Mouse (Mus musculus) heart, postnatal 0 days (tissue): ENCODE measurements around the gene Zscan2. TPM values are rescaled to one million over a fixed set of nuclear protein-coding genes. Genes with fewer than 3 reads are reported as not detected.

Experiments used
- ATAC-seq: fragments of 200-750 bp; cut with Nextera tagmentation; 2 replicates; pipeline ENCODE4 v1.8.0; 2017; ENCODE audit warnings: low read depth, moderate number of reproducible peaks, moderate library complexity; ENCODE audit not compliant: insufficient read depth
- DNase-seq: peaks from one replicate; pipeline ENCODE4 v3.0.0-alpha.2; 2016; ENCODE audit warnings: low spot score
- H3K27ac ChIP-seq: fragments of 300-500 bp; sonication (generic); 2 replicates; pipeline ENCODE4 v1.5.1; 2014; ENCODE audit warnings: low read depth, mild to moderate bottlenecking
- H3K27me3 ChIP-seq: fragments of 300-500 bp; sonication (generic); 2 replicates; pipeline ENCODE4 v1.6.1; 2014; ENCODE audit warnings: low read length, mixed read lengths; ENCODE audit not compliant: control insufficient read depth, insufficient read depth
- H3K36me3 ChIP-seq: fragments of 300-500 bp; sonication (generic); replicated peaks from 2 replicates; pipeline ENCODE4 v1.6.1; 2014; ENCODE audit warnings: low read length, mixed read lengths; ENCODE audit not compliant: control insufficient read depth, insufficient read depth
- H3K4me1 ChIP-seq: fragments of 300-500 bp; sonication (generic); 2 replicates; pipeline ENCODE4 v1.6.1; 2014; ENCODE audit warnings: antibody characterized with exemption; ENCODE audit not compliant: control insufficient read depth, insufficient read depth
- H3K4me2 ChIP-seq: fragments of 300-500 bp; sonication (generic); 2 replicates; pipeline ENCODE4 v1.6.1; 2014; ENCODE audit warnings: low read depth, mild to moderate bottlenecking, low read length, moderate library complexity
- H3K4me3 ChIP-seq: fragments of 300-500 bp; sonication (generic); 2 replicates; pipeline ENCODE4 v1.5.1; 2014; ENCODE audit warnings: low read depth, low read length
- H3K9ac ChIP-seq: fragments of 300-500 bp; sonication (generic); replicated peaks from 2 replicates; pipeline ENCODE4 v1.6.1; 2014; ENCODE audit warnings: low read depth, low read length, mixed read lengths
- H3K9me3 ChIP-seq: fragments of 300-500 bp; sonication (generic); replicated peaks from 2 replicates; pipeline ENCODE4 v1.6.1; 2016; ENCODE audit warnings: low read length; ENCODE audit not compliant: control insufficient read depth
- CTCF ChIP-seq: IDR thresholded peaks from 2 replicates; pipeline ENCODE4 v1.5.1; 2016; ENCODE audit warnings: antibody characterized with exemption, control low read depth, low read depth
- EP300 ChIP-seq: IDR thresholded peaks from 2 replicates; pipeline ENCODE4 v1.6.1; 2016; ENCODE audit warnings: antibody characterized with exemption, low read depth
- WGBS: fragments of 180-500 bp; shearing (Covaris S2); extraction: QIAGEN DNeasy Blood & Tissue Kit; methylation state at CpG from one replicate; pipeline ENCODE4 v1.1.7; 2014; 5-methylcytosine and 5-hydroxymethylcytosine counted together
- polyA plus RNA-seq: library from polyadenylated mRNA; unstranded; fragments of >200 nt; fragmentation: Nextera tagmentation; extraction: Ambion mirVana; gene quantifications from 2 replicates; pipeline ENCODE4 v1.2.1, GENCODE M21; 2015
- total RNA-seq: library from RNA; depleted of rRNA; stranded (reverse); fragments of >200 nt; gene quantifications from 2 replicates; pipeline ENCODE4 v1.2.3, GENCODE M21; 2014; ENCODE audit warnings: low replicate concordance

Zscan2 gene
- total and polyA plus RNA-seq, 2 experiments from 2014 or later, result 1.3 to 3.7 TPM

DNA sequence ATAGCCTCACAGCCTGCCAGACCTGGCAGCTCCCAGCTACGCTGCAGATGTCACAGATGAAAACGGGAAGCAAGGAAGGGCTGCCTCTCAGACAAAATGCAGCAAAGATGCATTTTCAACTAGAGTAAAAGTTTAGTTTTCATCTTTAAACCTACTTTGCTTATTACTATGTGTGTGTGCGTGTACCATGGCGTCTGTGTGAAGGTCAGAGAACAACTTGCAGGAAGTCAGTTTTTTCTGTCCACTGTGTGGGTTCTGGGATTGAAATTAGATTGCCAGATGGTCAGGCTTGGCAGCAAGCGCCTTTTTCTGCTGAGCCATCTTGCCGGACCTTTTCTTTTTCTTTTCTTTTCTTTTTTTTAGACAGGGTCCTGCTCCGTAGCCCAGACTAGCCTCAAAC lies 33.5 kb downstream of the Zscan2 start:
- WGBS, result 66% methylated on average over 7 of the region's 7 CpGs
- no peaks in the 10 kb centered on the region; the same call in 1 of the 2 replicates for H3K4me1 ChIP-seq
- TF ChIP-seq CTCF, result no peak
- no peak overlapping the region for H3K4me2 ChIP-seq
- H3K36me3 ChIP-seq, result peaks cover 60% of the 10 kb centered on the region
- no peak overlapping the region for H3K4me3 ChIP-seq
- ATAC-seq (no peak), DNase-seq (no peak)
- peak overlapping the region; percentile 79 for H3K27ac ChIP-seq
- no peak overlapping the region for H3K9ac ChIP-seq
- no peaks in the 10 kb centered on the region for H3K27me3 ChIP-seq
- no peaks in the 10 kb centered on the region for H3K9me3 ChIP-seq

DNA sequence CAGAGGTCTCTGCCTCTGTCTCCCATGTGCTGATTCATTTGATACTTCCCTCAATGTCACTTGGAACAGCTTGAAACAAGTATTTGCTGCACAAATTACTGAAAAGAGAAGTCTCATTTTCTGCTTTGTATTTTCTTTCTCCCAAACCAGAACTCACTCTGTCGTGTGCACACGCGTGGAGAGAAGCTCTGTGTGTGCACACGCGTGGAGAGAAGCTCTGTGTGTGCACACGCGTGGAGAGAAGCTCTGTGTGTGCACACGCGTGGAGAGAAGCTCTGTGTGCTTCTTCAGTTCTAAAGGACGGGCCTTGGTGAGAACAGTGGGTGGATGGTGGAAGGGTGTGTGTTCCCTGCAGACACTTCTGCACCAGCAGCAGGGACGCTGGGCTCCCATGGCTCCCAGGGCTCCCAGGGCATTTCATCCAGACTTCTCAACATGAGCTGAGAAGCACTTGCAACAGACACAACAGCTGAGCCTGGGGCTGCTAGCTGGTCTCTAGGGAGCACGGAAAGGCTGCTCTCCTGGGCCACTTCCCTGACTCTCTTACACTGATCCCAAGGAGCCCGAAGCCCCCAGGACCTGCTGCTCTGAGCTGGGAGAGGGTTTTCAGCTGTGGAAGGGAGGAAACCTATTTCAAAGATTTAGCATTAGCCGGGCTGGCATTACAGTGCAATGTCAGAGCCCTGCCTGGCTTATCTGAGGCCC lies 34.2 kb downstream of the Zscan2 start:
- 0 out of 2 replicates have a peak, but pooled peaks cover under 1% of the 10 kb centered on the region for H3K4me1 ChIP-seq
- H3K9ac ChIP-seq, result no peak overlapping the region
- peaks cover 60% of the 10 kb centered on the region for H3K36me3 ChIP-seq
- H3K27ac ChIP-seq, result peak overlapping the region; percentile 79; the same call in 1 of the 2 replicates
- no peak for TF ChIP-seq CTCF
- no peak for TF ChIP-seq EP300
- no peaks in the 10 kb centered on the region for H3K27me3 ChIP-seq
- no peak overlapping the region for H3K4me2 ChIP-seq
- no peak for ATAC-seq
- H3K4me3 ChIP-seq, result no peak overlapping the region
- 90% methylated on average over 14 of the region's 14 CpGs for WGBS
- DNase-seq, result no peak
- no peaks in the 10 kb centered on the region for H3K9me3 ChIP-seq

DNA sequence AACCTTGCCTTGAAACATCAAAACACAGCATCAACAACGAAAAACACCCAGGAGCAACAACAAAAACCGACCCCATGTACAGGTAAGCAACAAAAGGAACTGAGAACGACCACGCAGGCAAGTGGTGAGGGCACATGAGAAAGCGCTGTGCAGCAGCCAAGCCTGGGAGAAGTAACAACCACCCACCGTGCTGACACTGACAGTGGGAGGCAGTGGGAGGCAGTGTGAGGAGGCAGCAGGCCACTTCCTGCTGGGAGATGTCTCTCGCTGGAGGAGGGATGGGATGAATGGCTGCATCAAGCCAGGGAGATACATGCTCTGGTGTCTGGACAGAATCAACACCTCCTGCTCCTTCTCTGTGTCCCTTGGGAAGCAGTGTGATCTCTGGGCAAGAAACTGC lies 36.4 kb downstream of the Zscan2 start:
- Histone ChIP-seq H3K4me2 (no peak overlapping the region), H3K36me3 (peaks cover 44% of the 10 kb centered on the region), H3K27me3 (no peaks in the 10 kb centered on the region), H3K4me1 (peaks cover 13% of the 10 kb centered on the region), H3K4me3 (no peak overlapping the region), H3K9me3 (no peaks in the 10 kb centered on the region), H3K9ac (no peak overlapping the region), H3K27ac (no peak overlapping the region)
- TF ChIP-seq CTCF (no peak), EP300 (no peak)
- no peak for DNase-seq
- ATAC-seq, result no peak
- WGBS, result 75% methylated on average over 7 of the region's 7 CpGs

DNA sequence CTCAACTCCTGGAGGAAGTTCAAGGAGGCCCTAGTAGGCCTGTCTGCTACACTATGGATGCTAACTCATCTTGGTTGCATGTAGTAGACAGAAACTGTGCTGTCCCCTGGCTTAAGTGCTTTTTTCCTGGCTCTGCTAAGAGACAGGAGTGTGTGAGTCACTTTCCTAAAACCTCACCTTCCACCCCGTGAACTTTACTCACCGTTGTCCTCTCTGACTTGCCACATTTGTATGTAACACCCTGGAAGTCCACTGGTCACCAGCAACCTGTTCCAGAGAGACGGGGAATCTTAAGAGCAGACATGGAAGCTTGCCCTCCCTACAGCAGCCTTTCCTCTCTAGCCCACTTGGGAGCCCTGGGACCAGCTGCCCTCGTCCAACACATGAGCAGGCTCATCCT lies 37.0 kb downstream of the Zscan2 start:
- H3K4me3 ChIP-seq, result no peak overlapping the region
- no peaks in the 10 kb centered on the region for H3K9me3 ChIP-seq
- peaks cover 13% of the 10 kb centered on the region for H3K4me1 ChIP-seq
- no peak overlapping the region for H3K4me2 ChIP-seq
- H3K27ac ChIP-seq, result no peak overlapping the region
- no peak for TF ChIP-seq EP300
- no peak for DNase-seq
- WGBS, result 81% methylated on average over 4 of the region's 4 CpGs
- H3K27me3 ChIP-seq, result no peaks in the 10 kb centered on the region
- H3K36me3 ChIP-seq, result peaks cover 38% of the 10 kb centered on the region
- H3K9ac ChIP-seq, result no peak overlapping the region
- ATAC-seq, result no peak

DNA sequence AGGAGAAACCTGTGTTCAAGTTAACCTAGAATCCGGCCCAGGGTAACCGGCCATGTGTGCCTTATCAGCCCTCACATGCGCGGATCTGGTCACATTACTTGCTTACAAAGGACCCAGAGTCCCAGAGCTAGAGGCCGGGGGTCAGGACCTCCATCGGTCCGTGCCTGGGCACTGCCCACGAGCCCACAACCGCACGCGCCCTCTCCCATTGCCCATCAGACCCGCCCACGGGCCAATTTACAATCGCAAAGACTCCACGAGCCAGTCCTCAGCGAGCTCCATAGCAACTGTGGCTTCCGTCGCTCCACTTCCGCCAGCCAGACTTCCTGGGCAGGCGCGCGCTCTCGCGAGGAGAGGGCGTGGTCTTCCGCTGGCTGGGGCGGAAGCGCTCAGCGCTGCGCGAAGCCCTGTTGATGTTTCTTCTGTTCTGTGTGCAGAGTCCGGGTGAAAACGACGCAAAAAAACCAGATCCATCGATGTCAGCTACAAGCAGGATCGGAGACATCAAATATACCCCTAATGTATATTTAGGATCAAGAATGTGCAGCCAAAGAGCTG lies 40.3 kb downstream of the Zscan2 start, which contains the start of gene Wdr73:
TSS of gene Wdr73 (minus strand) at position 326 of the 558 bp plus-strand sequence.
- under 1% methylated on average over 36 of the region's 36 CpGs for WGBS
- Histone ChIP-seq H3K4me3 (peak within 1 kb of the TSS; percentile 75), H3K27me3 (no peaks in the 10 kb centered on the region), H3K9me3 (no peaks in the 10 kb centered on the region), H3K4me1 (peaks cover 18% of the 10 kb centered on the region), H3K4me2 (peak within 1 kb of the TSS; percentile 80), H3K9ac (peak within 1 kb of the TSS; percentile 53), H3K36me3 (peaks cover 16% of the 10 kb centered on the region), H3K27ac (peak within 1 kb of the TSS; percentile 84)
- no peak for TF ChIP-seq CTCF
- TF ChIP-seq EP300, result peak; percentile 78
- DNase-seq, result peak; percentile 93
- peak; percentile 96 for ATAC-seq
